Mouse (Mus musculus) left cerebral cortex, adult 11 months (tissue): ENCODE results near the gene Six4.
"Not testable (repeated sequence)": the region's sequence is repeated elsewhere in the genome, so short reads cannot be mapped to it uniquely, and the experiment has no call there.

Experiments used
- DNase-seq: peaks from one replicate; pipeline ENCODE4 v3.0.0; 2022; ENCODE audit warnings: low spot score

Six4 gene

GRCm38 (mm10) chr12:73087086-73087485 lies 26.2 kb downstream of the Six4 start:
- DNase-seq = no peak

DNA sequence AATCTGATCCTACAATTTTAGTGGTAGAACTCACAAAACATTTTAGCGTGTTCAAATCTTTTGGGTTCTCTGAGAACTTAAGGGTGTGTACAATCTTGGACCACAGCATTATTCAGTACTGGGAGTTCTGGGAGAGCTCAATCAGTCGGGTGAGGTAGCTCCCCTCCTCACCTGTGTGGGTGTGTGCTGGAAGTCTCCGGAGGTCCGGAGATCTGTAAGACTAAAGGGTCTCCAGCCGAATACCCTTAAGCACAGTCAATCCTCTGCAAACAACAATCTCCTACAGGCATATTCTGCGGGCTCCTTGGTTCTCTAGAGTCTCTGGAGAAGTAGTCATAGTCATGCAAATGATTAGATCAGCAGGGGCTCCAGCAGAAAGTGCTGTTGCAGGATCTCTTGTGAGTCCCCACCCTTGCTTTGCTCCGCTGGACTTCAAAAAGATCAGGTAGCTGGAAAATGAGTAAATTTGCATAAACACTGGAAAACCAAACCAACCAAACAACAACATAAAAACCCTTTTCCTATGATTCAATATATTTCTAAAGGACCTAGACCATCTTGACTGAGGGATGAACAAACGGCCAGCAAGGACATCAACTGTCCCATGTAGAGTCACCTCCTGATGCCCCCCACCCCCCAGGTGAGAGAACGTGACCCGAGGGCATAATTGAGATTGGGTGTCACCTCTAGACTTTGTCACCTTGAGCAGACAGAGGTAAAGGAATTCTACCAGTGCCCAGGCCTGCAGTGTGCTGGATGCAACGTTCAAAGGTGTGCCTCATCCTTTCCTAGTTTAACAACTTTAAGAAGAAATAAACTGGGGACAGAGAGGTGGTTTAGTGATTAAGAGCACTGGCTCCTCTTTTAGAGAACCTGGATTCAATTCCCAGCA lies 27.3 kb downstream of the Six4 start:
- no peak for DNase-seq

GRCm38 (mm10) chr12:73083773-73084172 lies 29.5 kb downstream of the Six4 start:
- DNase-seq = no peak

DNA sequence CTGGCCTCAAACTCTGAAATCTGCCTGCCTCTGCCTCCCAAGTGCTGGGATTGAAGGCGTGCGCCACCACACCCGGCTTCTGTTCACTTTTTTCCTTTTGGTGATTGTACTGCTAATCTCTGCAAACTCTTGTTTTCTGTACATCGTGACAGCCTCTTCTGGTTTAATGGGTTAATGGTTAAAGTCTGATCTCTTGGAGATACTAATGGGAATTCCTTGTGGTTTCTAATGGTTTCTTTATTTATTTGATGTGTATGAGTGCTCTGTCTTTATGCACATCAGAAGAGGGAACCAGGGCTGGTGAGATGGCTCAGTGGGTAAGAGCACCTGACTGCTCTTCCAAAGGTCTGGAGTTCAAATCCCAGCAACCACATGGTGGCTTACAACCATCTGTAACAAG lies 31.4 kb downstream of the Six4 start:
- DNase-seq = not testable (repeated sequence)

DNA sequence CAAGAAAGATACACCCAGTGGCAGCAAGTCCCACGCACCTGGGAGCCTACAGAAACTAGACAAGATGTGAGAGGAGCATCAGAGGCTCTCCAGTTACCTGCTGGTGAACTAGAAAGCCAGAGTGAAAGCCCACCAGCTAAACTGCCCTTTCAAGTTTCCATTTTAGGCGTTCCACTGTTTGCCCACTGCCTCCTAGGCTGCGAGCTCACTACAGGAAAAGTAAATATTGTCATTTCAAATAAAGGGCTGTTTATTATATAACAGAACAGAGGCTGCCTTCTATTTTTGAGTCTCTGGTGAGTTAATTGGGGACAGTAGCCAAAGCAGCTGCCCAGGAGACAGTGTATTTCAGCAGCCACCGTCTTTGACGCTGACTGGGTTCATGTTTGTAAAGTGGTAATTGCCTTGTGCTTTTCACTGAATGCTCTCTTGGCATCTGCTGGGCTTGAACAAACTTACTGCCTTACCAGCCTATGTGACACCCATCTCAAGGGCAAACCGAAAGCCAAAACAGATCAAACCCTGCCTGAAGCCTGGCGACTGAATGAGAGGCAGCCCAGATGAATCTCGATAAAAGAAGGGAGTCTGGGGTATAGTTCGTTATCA lies 52.3 kb downstream of the Six4 start:
- no peak for DNase-seq

- DNase-seq = no peak
Measured at GRCm38 (mm10) chr12:73057492-73057891, 55.8 kb downstream of the Six4 start.

DNA sequence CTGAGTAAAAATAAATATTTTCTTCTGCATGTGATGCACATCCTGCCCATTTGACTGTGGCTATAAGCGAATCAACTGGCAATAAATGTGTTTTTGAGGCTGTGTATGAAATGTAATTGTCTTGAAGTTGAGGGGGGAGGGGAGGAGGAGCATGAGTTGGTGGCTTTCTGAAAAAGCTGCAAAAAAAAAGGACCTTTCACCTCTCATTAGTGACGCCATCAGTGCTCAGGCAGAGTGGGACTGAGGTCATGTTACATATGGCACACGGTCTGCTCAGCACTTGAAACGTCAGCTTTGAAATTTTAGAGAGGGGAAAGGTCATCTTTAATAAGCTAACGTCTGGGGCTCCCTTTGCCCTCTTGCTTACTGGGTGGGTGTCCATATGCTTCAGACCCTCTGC lies 57.8 kb downstream of the Six4 start:
- no peak for DNase-seq

GRCm38 (mm10) chr12:73054576-73055185 lies 58.6 kb downstream of the Six4 start:
- DNase-seq = no peak

GRCm38 (mm10) chr12:73053668-73054241 lies 59.5 kb downstream of the Six4 start, which contains the start of gene Six1:
Gene Six1 (minus strand): TSS chr12:73053887.
- no peak for DNase-seq

GRCm38 (mm10) chr12:73052651-73053591 lies 60.3 kb downstream of the Six4 start:
- DNase-seq = no peak

DNA sequence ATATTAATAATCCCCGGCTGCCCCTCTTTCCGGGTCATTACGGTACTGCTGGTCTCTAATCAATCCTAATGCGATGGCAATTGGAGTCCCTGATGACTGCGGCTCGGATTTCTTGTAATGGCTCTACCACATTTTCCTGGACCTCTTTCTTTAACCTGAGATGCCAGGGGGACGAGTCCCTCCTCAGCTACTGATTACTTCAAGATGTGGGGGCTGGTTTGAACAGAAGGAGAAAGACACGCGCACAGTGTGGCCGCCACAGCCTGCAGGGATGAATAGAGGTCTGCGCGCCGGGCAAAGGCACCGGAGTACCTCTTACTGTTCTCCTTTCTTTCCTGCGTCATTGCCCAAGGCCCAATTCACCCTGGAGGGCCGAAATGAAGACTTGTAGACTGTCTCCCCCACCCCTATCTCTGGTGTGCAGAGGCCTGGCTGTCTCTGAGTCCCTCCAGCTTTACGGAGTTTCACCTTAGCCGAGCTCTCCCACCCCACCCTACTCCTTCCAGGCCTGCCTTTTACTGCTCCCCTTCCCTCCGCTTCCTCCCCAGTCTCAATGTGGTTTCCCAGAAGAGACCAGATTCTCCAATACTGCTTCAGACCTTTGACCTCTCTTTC lies 61.1 kb downstream of the Six4 start:
- no peak for DNase-seq

DNA sequence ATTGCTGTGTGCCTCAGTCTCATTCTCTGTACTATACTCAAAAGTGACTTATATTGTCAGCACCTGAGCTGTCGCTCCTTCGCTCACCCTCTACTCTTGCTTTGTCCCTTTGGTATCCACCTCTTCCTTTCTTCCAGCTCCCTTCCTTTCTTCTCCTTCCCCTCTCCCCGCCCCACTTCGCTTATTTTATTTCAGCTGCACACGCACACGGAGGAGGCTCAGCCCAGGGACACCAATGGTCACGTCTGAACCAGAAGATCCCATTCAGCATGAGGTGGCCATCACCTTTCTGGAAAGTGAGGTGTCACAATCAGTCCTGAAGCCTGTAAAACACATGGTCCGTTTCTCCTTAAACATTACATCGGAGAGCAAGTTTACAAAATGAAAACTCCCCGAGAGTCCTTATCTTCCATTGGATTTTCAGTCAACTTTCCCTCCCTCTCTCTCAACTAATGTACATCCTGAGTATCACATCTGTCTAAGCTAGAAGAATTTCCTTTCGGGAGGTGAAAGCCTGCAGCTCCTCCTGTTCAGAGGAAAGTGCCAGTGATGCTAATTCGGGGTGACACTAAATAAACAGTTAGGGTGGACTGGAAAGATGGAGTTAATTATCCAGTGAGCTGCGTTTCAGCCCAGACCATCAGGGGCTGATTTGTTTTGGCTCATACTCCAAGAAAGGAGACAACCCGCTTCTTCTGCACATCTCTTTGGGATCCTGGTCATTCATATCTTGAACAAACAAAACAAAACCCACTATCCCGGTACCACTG lies 62.3 kb downstream of the Six4 start:
- no peak for DNase-seq

DNA sequence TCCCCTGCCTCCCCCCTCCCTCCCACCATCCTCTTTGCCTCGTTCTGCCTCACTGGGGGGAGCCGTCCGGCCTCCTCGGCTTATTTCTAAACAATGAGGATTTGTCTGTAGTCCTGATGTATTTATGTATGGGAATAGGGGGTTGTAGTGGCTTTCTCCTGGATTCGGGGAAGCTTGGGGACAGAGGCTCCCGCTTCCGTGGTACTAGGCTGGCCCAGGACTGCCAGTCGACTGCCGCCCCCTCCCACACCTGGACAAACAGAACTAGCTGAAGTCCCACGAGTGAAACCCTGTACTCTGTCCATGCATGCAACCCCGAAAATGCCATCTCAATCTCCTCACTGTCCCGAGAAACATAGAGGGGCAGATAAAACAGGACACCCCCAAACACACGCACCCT lies 63.0 kb downstream of the Six4 start:
- no peak for DNase-seq
